Mouse (Mus musculus) megakaryocyte, adult 5-6 weeks (primary cell): ENCODE measurements around the gene Rftn1. TPM values are rescaled to one million over a fixed set of nuclear protein-coding genes. Genes with fewer than 3 reads are reported as not detected.
A peak's percentile ranks its signal among the peaks of the same experiment; 100 is the strongest.

Experiments
- ATAC-seq: 2 replicates; pipeline ENCODE4 v1.8.0; 2016; ENCODE audit warnings: mild to moderate bottlenecking, inconsistent platforms; ENCODE audit not compliant: poor library complexity, severe bottlenecking
- total RNA-seq, 2 experiments: library from RNA; stranded (forward) in 1 of 2; stranded (reverse) in 1 of 2; fragments of 153-499, 151-499 nt in 1 of 2; fragments of 221-1000, 200-1000 nt in 1 of 2; gene quantifications; 2 replicates each; pipeline versions ENCODE4 v1.2.3 to v1.2.4; 2015 to 2017

Rftn1 gene
- total RNA-seq, 2 experiments from 2014 or later = 12.0 to 29.0 TPM

GRCm38 (mm10) chr17:50069205-50069604 is 121.3 kb downstream of the Rftn1 start:
- no peak for ATAC-seq

- ATAC-seq = no peak
Observed at GRCm38 (mm10) chr17:50068681-50069138, 121.8 kb downstream of the Rftn1 start.

- no peak for ATAC-seq
Observed at GRCm38 (mm10) chr17:50067774-50068680, 122.4 kb downstream of the Rftn1 start.

GRCm38 (mm10) chr17:50066822-50067713 is 123.4 kb downstream of the Rftn1 start:
- ATAC-seq = no peak

- no peak for ATAC-seq
Observed at GRCm38 (mm10) chr17:50063832-50064627, 126.4 kb downstream of the Rftn1 start.

- no peak for ATAC-seq
Observed at GRCm38 (mm10) chr17:50062649-50063048, 127.8 kb downstream of the Rftn1 start.

GRCm38 (mm10) chr17:50061446-50061845 is 129.0 kb downstream of the Rftn1 start:
- no peak for ATAC-seq

- no peak for ATAC-seq
Observed at GRCm38 (mm10) chr17:50060220-50060619, 130.3 kb downstream of the Rftn1 start.

- 0 out of 2 replicates have a peak, but pooled peaks have one; percentile 30 for ATAC-seq
Observed at GRCm38 (mm10) chr17:50059417-50059816, 131.1 kb downstream of the Rftn1 start.

GRCm38 (mm10) chr17:50055154-50055756 is 135.2 kb downstream of the Rftn1 start:
- ATAC-seq = no peak

- ATAC-seq = no peak
Observed at GRCm38 (mm10) chr17:50054586-50054985, 135.9 kb downstream of the Rftn1 start.

GRCm38 (mm10) chr17:50053961-50054360 is 136.5 kb downstream of the Rftn1 start:
- no peak for ATAC-seq

GRCm38 (mm10) chr17:50052741-50053468 is 137.6 kb downstream of the Rftn1 start:
- ATAC-seq = no peak

- peak; percentile 85 for ATAC-seq
Observed at GRCm38 (mm10) chr17:50050456-50050855, 140.0 kb downstream of the Rftn1 start.

- no peak for ATAC-seq
Observed at GRCm38 (mm10) chr17:50048209-50048608, 142.3 kb downstream of the Rftn1 start.

GRCm38 (mm10) chr17:50047182-50047581 is 143.3 kb downstream of the Rftn1 start:
- no peak for ATAC-seq

GRCm38 (mm10) chr17:50040727-50041410 is 149.6 kb downstream of the Rftn1 start:
- no peak for ATAC-seq

- ATAC-seq = no peak
Observed at GRCm38 (mm10) chr17:50037882-50038665, 152.4 kb downstream of the Rftn1 start.
